Comparison of ENCODE assay signal across 8 mouse cellular contexts in genomic region chr2:165327386-165327785, GRCm38 (mm10). TPM values are rescaled to one million over a fixed set of nuclear protein-coding genes. Genes with fewer than 3 reads are reported as not detected.
A peak's percentile ranks its signal among the peaks of the same experiment; 100 is the strongest.
DNase-seq lines count a peak whose midpoint lies in the region; ATAC-seq lines count a peak whose summit lies in the region.

No protein-coding gene starts in this region.

- H3K4me2 ChIP-seq in heart, embryonic 15.5 days = peak overlapping the region; percentile 78
- H3K4me2 ChIP-seq in hindbrain, embryonic 16.5 days (ENCODE audit: low read length) = peak overlapping the region; percentile 95
- peak overlapping the region; percentile 85 for H3K4me2 ChIP-seq in midbrain, embryonic 15.5 days

- peaks cover 26% of the 10 kb centered on the region for H3K4me1 ChIP-seq in heart, embryonic 15.5 days (replicated peaks)
- peaks cover 42% of the 10 kb centered on the region for H3K4me1 ChIP-seq in embryonic facial prominence, embryonic 10.5 days
- H3K4me1 ChIP-seq in hindbrain, embryonic 16.5 days (ENCODE audit: control insufficient read depth, insufficient read depth, low read depth, low read length) = peaks cover 33% of the 10 kb centered on the region
- peaks cover 39% of the 10 kb centered on the region for H3K4me1 ChIP-seq in midbrain, embryonic 15.5 days

- H3K9ac ChIP-seq in heart, embryonic 15.5 days = no peak overlapping the region; the same call in 1 of the 2 replicates
- H3K9ac ChIP-seq in hindbrain, embryonic 16.5 days (ENCODE audit: low read depth, low read length) = peak overlapping the region; percentile 77; the same call in 1 of the 2 replicates
- H3K9ac ChIP-seq in midbrain, embryonic 15.5 days = peak overlapping the region; percentile 67

- 32% methylated on average over 7 of the region's 7 CpGs for WGBS in heart, embryonic 15.5 days
- WGBS in embryonic facial prominence, embryonic 10.5 days = 58% methylated on average over 7 of the region's 7 CpGs
- 29% methylated on average over 7 of the region's 7 CpGs for WGBS in hindbrain, embryonic 16.5 days
- 27% methylated on average over 7 of the region's 7 CpGs for WGBS in midbrain, embryonic 15.5 days

- no peak overlapping the region for H3K27ac ChIP-seq in heart, embryonic 15.5 days
- H3K27ac ChIP-seq in embryonic facial prominence, embryonic 10.5 days (replicated peaks) = no peak overlapping the region
- H3K27ac ChIP-seq in hindbrain, embryonic 16.5 days (ENCODE audit: low read depth, low read length) = peak overlapping the region; percentile 91
- H3K27ac ChIP-seq in midbrain, embryonic 15.5 days = peak overlapping the region; percentile 94

- no peak for DNase-seq in heart, adult 9 months (ENCODE audit: low spot score in 2 of 2)
- no peak for DNase-seq in embryonic facial prominence, embryonic 10.5 days (ENCODE audit: low spot score)
- no peak for DNase-seq in spleen, adult 18-20 months
- no peak for DNase-seq in layer of hippocampus, adult 9-11 months

- ATAC-seq in heart, embryonic 15.5 days (replicated peaks; ENCODE audit: insufficient number of reproducible peaks, insufficient read depth, low FRiP score, low read depth) = no peak
- ATAC-seq in hindbrain, embryonic 16.5 days = no peak
- ATAC-seq in midbrain, embryonic 15.5 days (replicated peaks) = no peak
- no peak for ATAC-seq in frontal cortex, adult (ENCODE audit: low TSS enrichment)

- H3K9me3 ChIP-seq in heart, embryonic 15.5 days (replicated peaks) = no peaks in the 10 kb centered on the region
- H3K9me3 ChIP-seq in embryonic facial prominence, embryonic 10.5 days = no peaks in the 10 kb centered on the region
- H3K9me3 ChIP-seq in hindbrain, embryonic 16.5 days (ENCODE audit: control insufficient read depth, low read length) = no peaks in the 10 kb centered on the region
- H3K9me3 ChIP-seq in midbrain, embryonic 15.5 days = no peaks in the 10 kb centered on the region

- H3K27me3 ChIP-seq in heart, embryonic 15.5 days = no peaks in the 10 kb centered on the region
- peaks cover 18% of the 10 kb centered on the region for H3K27me3 ChIP-seq in embryonic facial prominence, embryonic 10.5 days (replicated peaks; ENCODE audit: low read depth, poor library complexity, severe bottlenecking)
- H3K27me3 ChIP-seq in hindbrain, embryonic 16.5 days (replicated peaks; ENCODE audit: control insufficient read depth, insufficient read depth, low read length) = 0 out of 2 replicates have a peak, but pooled peaks cover 2% of the 10 kb centered on the region
- H3K27me3 ChIP-seq in midbrain, embryonic 15.5 days (replicated peaks) = no peaks in the 10 kb centered on the region

- peak overlapping the region; percentile 89 for H3K4me3 ChIP-seq in heart, embryonic 15.5 days
- H3K4me3 ChIP-seq in embryonic facial prominence, embryonic 10.5 days = peak overlapping the region; percentile 68
- H3K4me3 ChIP-seq in hindbrain, embryonic 16.5 days (ENCODE audit: low read length) = peak overlapping the region; percentile 61; the same call in 1 of the 2 replicates
- peak overlapping the region; percentile 89 for H3K4me3 ChIP-seq in midbrain, embryonic 15.5 days

- H3K36me3 ChIP-seq in heart, embryonic 15.5 days = no peaks in the 10 kb centered on the region
- peaks cover 9% of the 10 kb centered on the region; the same call in 1 of the 2 replicates for H3K36me3 ChIP-seq in embryonic facial prominence, embryonic 10.5 days (replicated peaks)
- no peaks in the 10 kb centered on the region for H3K36me3 ChIP-seq in hindbrain, embryonic 16.5 days (ENCODE audit: control insufficient read depth, insufficient read depth, low read length)
- no peaks in the 10 kb centered on the region for H3K36me3 ChIP-seq in midbrain, embryonic 15.5 days (replicated peaks)

RNA-seq across cellular contexts. Expression of gene Elmo2, which starts 1.1 kb away (rescaled TPM):
- polyA plus RNA-seq in heart, embryonic 15.5 days (2015; fragmentation: Nextera tagmentation; extraction: Ambion mirVana) = 33.8 and 49.5 TPM in 2 replicates
- 91.0 and 93.5 TPM in 2 replicates for polyA plus RNA-seq in embryonic facial prominence, embryonic 10.5 days (2016; fragmentation: Nextera tagmentation; extraction: Ambion mirVana)
- polyA plus RNA-seq in hindbrain, embryonic 16.5 days (2015; fragmentation: Nextera tagmentation; extraction: Ambion mirVana) = 96.2 and 115 TPM in 2 replicates
- polyA plus RNA-seq in midbrain, embryonic 15.5 days (2015; fragmentation: Nextera tagmentation; extraction: Ambion mirVana) = 111 and 115 TPM in 2 replicates

RNA-seq across cellular contexts. Expression of gene Slc35c2, which starts 39.7 kb away (rescaled TPM):
- 32.1 and 45.7 TPM in 2 replicates for polyA plus RNA-seq in heart, embryonic 15.5 days (2015; fragmentation: Nextera tagmentation; extraction: Ambion mirVana)
- polyA plus RNA-seq in embryonic facial prominence, embryonic 10.5 days (2016; fragmentation: Nextera tagmentation; extraction: Ambion mirVana) = 59.2 and 64.6 TPM in 2 replicates
- polyA plus RNA-seq in hindbrain, embryonic 16.5 days (2015; fragmentation: Nextera tagmentation; extraction: Ambion mirVana) = 73.4 and 79.6 TPM in 2 replicates
- 72.8 and 74.1 TPM in 2 replicates for polyA plus RNA-seq in midbrain, embryonic 15.5 days (2015; fragmentation: Nextera tagmentation; extraction: Ambion mirVana)

RNA-seq across cellular contexts. Expression of gene Zfp663, which starts 41.1 kb away (rescaled TPM):
- polyA plus RNA-seq in heart, embryonic 15.5 days (2015; fragmentation: Nextera tagmentation; extraction: Ambion mirVana) = 0.20 and 0.24 TPM in 2 replicates
- 3.0 and 3.2 TPM in 2 replicates for polyA plus RNA-seq in embryonic facial prominence, embryonic 10.5 days (2016; fragmentation: Nextera tagmentation; extraction: Ambion mirVana)
- polyA plus RNA-seq in hindbrain, embryonic 16.5 days (2015; fragmentation: Nextera tagmentation; extraction: Ambion mirVana) = 4.5 and 5.5 TPM in 2 replicates
- 8.5 and 10.9 TPM in 2 replicates for polyA plus RNA-seq in midbrain, embryonic 15.5 days (2015; fragmentation: Nextera tagmentation; extraction: Ambion mirVana)

Comparison
In these comparisons a context has a peak if more than half of its experiments do, and no peak if none do; other contexts are left out.
1. H3K27ac ChIP-seq: peak in hindbrain, embryonic 16.5 days (single experiment) and midbrain, embryonic 15.5 days (single experiment); none in heart, embryonic 15.5 days (single experiment) and embryonic facial prominence, embryonic 10.5 days (single experiment).
2. Peak in every context shown above with its lines, with median percentiles within 50 percentile points of each other: H3K4me2 ChIP-seq and H3K4me3 ChIP-seq.